Comparison of ENCODE assay signal across 15 mouse cellular contexts in genomic region chr9:64566376-64566775, GRCm38 (mm10).
A peak's percentile ranks its signal among the peaks of the same experiment; 100 is the strongest.
DNase-seq lines count a peak whose midpoint lies in the region; ATAC-seq and TF ChIP-seq lines count a peak whose summit lies in the region.
"Had no signal": no experiment of that assay in that cellular context is flagged by ENCODE, and none has a peak within 500 bp of the region (broad histone marks: within the 10 kb centered on the region; RNA-seq: fewer than 3 reads in every experiment).

No protein-coding gene starts in this region.

- TF ChIP-seq POLR2A in bone marrow, adult 2 months (IDR thresholded peaks at IDR 0.05; ENCODE audit: borderline replicate concordance, control insufficient read depth, low read depth, low read length), result no peak

- H3K4me3 ChIP-seq in bone marrow, adult 2 months (replicated peaks; ENCODE audit: control insufficient read depth, low read depth, low read length), result no peak overlapping the region
- no peak overlapping the region for H3K4me3 ChIP-seq in embryonic facial prominence, embryonic 10.5 days
- no peak overlapping the region for H3K4me3 ChIP-seq in limb, embryonic 10.5 days
- H3K4me3 ChIP-seq in liver, embryonic 15.5 days (replicated peaks), result no peak overlapping the region
- H3K4me3 ChIP-seq: heart, embryonic 13.5 days had no signal

- peak overlapping the region; percentile 44 for H3K9ac ChIP-seq in liver, embryonic 15.5 days
- H3K9ac ChIP-seq: heart, embryonic 13.5 days; lung, embryonic 14.5 days had no signal

- H3K27ac ChIP-seq in bone marrow, adult 2 months (ENCODE audit: control insufficient read depth, insufficient read depth, low read depth, low read length, poor library complexity), result peak overlapping the region; percentile 50
- peak overlapping the region; percentile 52; the same call in 1 of the 2 replicates for H3K27ac ChIP-seq in embryonic facial prominence, embryonic 10.5 days (replicated peaks)
- H3K27ac ChIP-seq in limb, embryonic 10.5 days, result peak overlapping the region; percentile 38; the same call in 1 of the 2 replicates
- H3K27ac ChIP-seq in liver, embryonic 15.5 days (replicated peaks), result peak overlapping the region; percentile 97
- H3K27ac ChIP-seq: heart, embryonic 13.5 days; macrophage had no signal

- no peaks in the 10 kb centered on the region for H3K36me3 ChIP-seq in embryonic facial prominence, embryonic 10.5 days (replicated peaks)
- no peaks in the 10 kb centered on the region for H3K36me3 ChIP-seq in limb, embryonic 10.5 days
- no peaks in the 10 kb centered on the region for H3K36me3 ChIP-seq in liver, embryonic 15.5 days (replicated peaks)
- H3K36me3 ChIP-seq: heart, embryonic 13.5 days had no signal

- no peaks in the 10 kb centered on the region for H3K9me3 ChIP-seq in embryonic facial prominence, embryonic 10.5 days
- no peaks in the 10 kb centered on the region; the same call in 1 of the 2 replicates for H3K9me3 ChIP-seq in limb, embryonic 10.5 days (replicated peaks)
- no peaks in the 10 kb centered on the region for H3K9me3 ChIP-seq in liver, embryonic 15.5 days (replicated peaks)

- no peak for TF ChIP-seq CTCF in bone marrow, adult 2 months (IDR thresholded peaks at IDR 0.05; ENCODE audit: control insufficient read depth, insufficient read depth, low read length)

- DNase-seq in embryonic facial prominence, embryonic 10.5 days (ENCODE audit: low spot score), result no peak
- no peak for DNase-seq in limb, embryonic 10.5 days (ENCODE audit: low spot score)
- DNase-seq in kidney, postnatal 10 days, result no peak
- no peak for DNase-seq in urinary bladder, postnatal 25 days (ENCODE audit: low spot score)
- no peak for DNase-seq in gastrocnemius, postnatal 10 days
- DNase-seq: cerebellum, postnatal 25 days; heart, postnatal 4 days; kidney, adult 9 months; kidney, postnatal 4 days; lung, embryonic 14.5 days had no signal

- peak overlapping the region; percentile 58 for H3K4me2 ChIP-seq in liver, embryonic 15.5 days
- H3K4me2 ChIP-seq: heart, embryonic 13.5 days; lung, embryonic 14.5 days had no signal

- peak; percentile 71 for ATAC-seq in liver, embryonic 15.5 days (ENCODE audit: insufficient read depth)
- ATAC-seq: midbrain, embryonic 16.5 days had no signal

- peaks cover 7% of the 10 kb centered on the region for H3K4me1 ChIP-seq in bone marrow, adult 2 months (ENCODE audit: control insufficient read depth, insufficient read depth, low read length)
- H3K4me1 ChIP-seq in embryonic facial prominence, embryonic 10.5 days, result peaks cover 39% of the 10 kb centered on the region
- H3K4me1 ChIP-seq in limb, embryonic 10.5 days, result peaks cover 67% of the 10 kb centered on the region
- H3K4me1 ChIP-seq in liver, embryonic 15.5 days (replicated peaks), result peaks cover 67% of the 10 kb centered on the region

- 70% methylated on average over 2 of the region's 2 CpGs for WGBS in bone marrow, adult 2 months
- WGBS in embryonic facial prominence, embryonic 10.5 days, result 65% methylated on average over 2 of the region's 2 CpGs
- WGBS in limb, embryonic 10.5 days, result 50% methylated on average over 2 of the region's 2 CpGs
- 47% methylated on average over 2 of the region's 2 CpGs for WGBS in liver, embryonic 15.5 days (ENCODE audit: insufficient replicate concordance)

- H3K27me3 ChIP-seq in embryonic facial prominence, embryonic 10.5 days (replicated peaks; ENCODE audit: low read depth, poor library complexity, severe bottlenecking), result 0 out of 2 replicates have a peak, but pooled peaks cover 6% of the 10 kb centered on the region
- H3K27me3 ChIP-seq in limb, embryonic 10.5 days (ENCODE audit: low read depth, poor library complexity, severe bottlenecking), result 0 out of 2 replicates have a peak, but pooled peaks cover 9% of the 10 kb centered on the region
- H3K27me3 ChIP-seq in liver, embryonic 15.5 days, result no peaks in the 10 kb centered on the region

Comparison
In these comparisons a context has a peak if more than half of its experiments do, and no peak if none do; other contexts are left out.
1. H3K27ac ChIP-seq: peak in every context shown above with its lines; median percentile 97 in liver, embryonic 15.5 days; 52 in embryonic facial prominence, embryonic 10.5 days; 50 in bone marrow, adult 2 months; 38 in limb, embryonic 10.5 days.